Mouse (Mus musculus) CH12F3 (cell line): ENCODE data around the gene Elane.

Experiments
- in situ Hi-C: fragments of 300-500 bp; cut with MboI; formaldehyde crosslinking; loops from 2 replicates; pipeline ENCODE4 v1.14.3; 2020; ENCODE audit warnings: low sequenced_read_pairs

Elane gene

GRCm38 (mm10) chr10:79857894-79858293 lies 28.2 kb upstream of the Elane start:
- in situ Hi-C loops = no loop called here

GRCm38 (mm10) chr10:79858416-79859074 lies 27.5 kb upstream of the Elane start:
- in situ Hi-C loops = no loop called here

GRCm38 (mm10) chr10:79859116-79859515 lies 26.9 kb upstream of the Elane start:
- in situ Hi-C loops = no loop called here

GRCm38 (mm10) chr10:79860079-79860911 lies 25.8 kb upstream of the Elane start:
- in situ Hi-C loops = no loop called here

GRCm38 (mm10) chr10:79861230-79862048 lies 24.6 kb upstream of the Elane start:
- in situ Hi-C loops = no loop called here

GRCm38 (mm10) chr10:79862049-79862788 lies 23.8 kb upstream of the Elane start:
- in situ Hi-C loops = no loop called here

GRCm38 (mm10) chr10:79862925-79863324 lies 23.1 kb upstream of the Elane start:
- in situ Hi-C loops = no loop called here

GRCm38 (mm10) chr10:79864351-79865188 lies 21.5 kb upstream of the Elane start:
- in situ Hi-C loops = no loop called here

- in situ Hi-C loops = no loop called here
These were observed 20.9 kb upstream of the Elane start for GRCm38 (mm10) chr10:79865189-79865601.

- in situ Hi-C loops = no loop called here
These were observed 20.2 kb upstream of the Elane start for GRCm38 (mm10) chr10:79865801-79866295.

- in situ Hi-C loops = no loop called here
These were observed 19.4 kb upstream of the Elane start for GRCm38 (mm10) chr10:79866601-79867000.

GRCm38 (mm10) chr10:79871845-79872244 lies 14.2 kb upstream of the Elane start:
- in situ Hi-C loops = no loop called here

GRCm38 (mm10) chr10:79872862-79873261 lies 13.2 kb upstream of the Elane start:
- in situ Hi-C loops = no loop called here

GRCm38 (mm10) chr10:79873313-79873712 lies 12.7 kb upstream of the Elane start:
- in situ Hi-C loops = no loop called here

GRCm38 (mm10) chr10:79873715-79874289 lies 12.2 kb upstream of the Elane start:
- in situ Hi-C loops = no loop called here

- in situ Hi-C loops = no loop called here
These were observed 11.7 kb upstream of the Elane start, which contains the start of the genes Prtn3 and Plppr3 for GRCm38 (mm10) chr10:79874290-79874862. TSS of gene Prtn3 (plus strand) at chr10:79874476. TSS of gene Plppr3 (minus strand) at chr10:79874634.

GRCm38 (mm10) chr10:79877174-79877573 lies 8.9 kb upstream of the Elane start:
- in situ Hi-C loops = no loop called here

GRCm38 (mm10) chr10:79877757-79878156 lies 8.3 kb upstream of the Elane start:
- in situ Hi-C loops = no loop called here

- in situ Hi-C loops = no loop called here
These were observed 6.5 kb upstream of the Elane start for GRCm38 (mm10) chr10:79879527-79879926.
